Mouse (Mus musculus): Measurements from ENCODE around the gene Myo1h. TPM values are rescaled to one million over a fixed set of nuclear protein-coding genes. Genes with fewer than 3 reads are reported as not detected.
A peak's percentile ranks its signal among the peaks of the same experiment; 100 is the strongest.

Gene Myo1h
- 2.0 and 2.6 TPM in 2 replicates for polyA plus RNA-seq (2015; fragmentation: Nextera tagmentation; extraction: Ambion mirVana)

GRCm38 (mm10) chr5:114288874-114289273, at the start of gene Myo1h:
Myo1h (plus strand) TSS chr5:114289166.
- 42% methylated on average over 13 of the region's 13 CpGs for WGBS
- Histone ChIP-seq H3K4me1 (replicated peaks) (no peaks in the 10 kb centered on the region), H3K27me3 (peaks cover 23% of the 10 kb centered on the region), H3K9ac (no peak within 1 kb of the TSS), H3K4me2 (no peak within 1 kb of the TSS), H3K4me3 (no peak within 1 kb of the TSS), H3K9me3 (replicated peaks) (no peaks in the 10 kb centered on the region), H3K36me3 (no peaks in the 10 kb centered on the region), H3K27ac (no peak within 1 kb of the TSS)
- no peak for ATAC-seq (replicated peaks; ENCODE audit: insufficient number of reproducible peaks, insufficient read depth, low FRiP score, low read depth)

- H3K36me3 ChIP-seq: peaks cover 25% of the 10 kb centered on the region
Observed at GRCm38 (mm10) chr5:114239737-114240136, 49.2 kb upstream of the Myo1h start.

GRCm38 (mm10) chr5:114246465-114246864, 42.5 kb upstream of the Myo1h start:
- Histone ChIP-seq H3K4me2 (no peak overlapping the region), H3K4me1 (replicated peaks) (no peaks in the 10 kb centered on the region), H3K27me3 (no peaks in the 10 kb centered on the region), H3K27ac (no peak overlapping the region), H3K9me3 (replicated peaks) (no peaks in the 10 kb centered on the region), H3K9ac (no peak overlapping the region), H3K4me3 (no peak overlapping the region), H3K36me3 (peaks cover 57% of the 10 kb centered on the region)
- WGBS: 74% methylated on average over 7 of the region's 7 CpGs
- ATAC-seq (replicated peaks; ENCODE audit: insufficient number of reproducible peaks, insufficient read depth, low FRiP score, low read depth): no peak

More at GRCm38 (mm10) chr5:114239737-114240136, 49.2 kb upstream of the Myo1h start:
- Histone ChIP-seq H3K9ac (no peak overlapping the region), H3K4me3 (no peak overlapping the region), H3K9me3 (replicated peaks) (no peaks in the 10 kb centered on the region), H3K4me2 (no peak overlapping the region), H3K27ac (no peak overlapping the region), H3K4me1 (replicated peaks) (no peaks in the 10 kb centered on the region), H3K27me3 (no peaks in the 10 kb centered on the region)
- no peak for ATAC-seq (replicated peaks; ENCODE audit: insufficient number of reproducible peaks, insufficient read depth, low FRiP score, low read depth)
- WGBS: 54% methylated on average over 14 of the region's 14 CpGs

GRCm38 (mm10) chr5:114248174-114248589, 40.8 kb upstream of the Myo1h start:
- no peak overlapping the region for H3K4me3 ChIP-seq
- H3K36me3 ChIP-seq: peaks cover 44% of the 10 kb centered on the region
- 0 out of 2 replicates have a peak, but pooled peaks have one; percentile 29 for ATAC-seq (replicated peaks; ENCODE audit: insufficient number of reproducible peaks, insufficient read depth, low FRiP score, low read depth)
- no peaks in the 10 kb centered on the region for H3K9me3 ChIP-seq (replicated peaks)
- H3K4me1 ChIP-seq (replicated peaks): no peaks in the 10 kb centered on the region
- H3K4me2 ChIP-seq: no peak overlapping the region
- WGBS: 19% methylated on average over 14 of the region's 14 CpGs
- no peak overlapping the region for H3K9ac ChIP-seq
- H3K27me3 ChIP-seq: no peaks in the 10 kb centered on the region
- no peak overlapping the region for H3K27ac ChIP-seq

- Histone ChIP-seq H3K27ac (no peak overlapping the region), H3K36me3 (no peaks in the 10 kb centered on the region), H3K4me3 (no peak overlapping the region), H3K9ac (no peak overlapping the region), H3K27me3 (0 out of 2 replicates have a peak, but pooled peaks cover 6% of the 10 kb centered on the region), H3K4me2 (no peak overlapping the region), H3K4me1 (replicated peaks) (no peaks in the 10 kb centered on the region), H3K9me3 (replicated peaks) (no peaks in the 10 kb centered on the region)
- WGBS: 63% methylated on average over 10 of the region's 10 CpGs
- no peak for ATAC-seq (replicated peaks; ENCODE audit: insufficient number of reproducible peaks, insufficient read depth, low FRiP score, low read depth)
Observed at GRCm38 (mm10) chr5:114259495-114259894, 29.5 kb upstream of the Myo1h start.

- peaks cover 10% of the 10 kb centered on the region; the same call in 1 of the 2 replicates for H3K27me3 ChIP-seq
- no peak overlapping the region for H3K9ac ChIP-seq
- H3K4me3 ChIP-seq: no peak overlapping the region
- no peak overlapping the region for H3K27ac ChIP-seq
- H3K4me1 ChIP-seq (replicated peaks): no peaks in the 10 kb centered on the region
- no peaks in the 10 kb centered on the region for H3K9me3 ChIP-seq (replicated peaks)
- no peak for ATAC-seq (replicated peaks; ENCODE audit: insufficient number of reproducible peaks, insufficient read depth, low FRiP score, low read depth)
- H3K36me3 ChIP-seq: no peaks in the 10 kb centered on the region
- H3K4me2 ChIP-seq: no peak overlapping the region
Observed at GRCm38 (mm10) chr5:114261494-114261893, 27.5 kb upstream of the Myo1h start.

GRCm38 (mm10) chr5:114264030-114264459, 24.9 kb upstream of the Myo1h start:
- 78% methylated on average over 8 of the region's 8 CpGs for WGBS
- Histone ChIP-seq H3K27me3 (peaks cover 35% of the 10 kb centered on the region), H3K4me1 (replicated peaks) (no peaks in the 10 kb centered on the region), H3K9me3 (replicated peaks) (no peaks in the 10 kb centered on the region), H3K27ac (no peak overlapping the region), H3K4me3 (no peak overlapping the region), H3K9ac (no peak overlapping the region), H3K4me2 (no peak overlapping the region), H3K36me3 (no peaks in the 10 kb centered on the region)
- ATAC-seq (replicated peaks; ENCODE audit: insufficient number of reproducible peaks, insufficient read depth, low FRiP score, low read depth): no peak

GRCm38 (mm10) chr5:114264791-114265190, 24.2 kb upstream of the Myo1h start:
- H3K27me3 ChIP-seq: peaks cover 43% of the 10 kb centered on the region
- H3K9ac ChIP-seq: no peak overlapping the region
- no peak overlapping the region for H3K4me2 ChIP-seq
- H3K9me3 ChIP-seq (replicated peaks): no peaks in the 10 kb centered on the region
- no peaks in the 10 kb centered on the region for H3K36me3 ChIP-seq
- no peak for ATAC-seq (replicated peaks; ENCODE audit: insufficient number of reproducible peaks, insufficient read depth, low FRiP score, low read depth)
- WGBS: 83% methylated on average over 8 of the region's 8 CpGs
- H3K4me1 ChIP-seq (replicated peaks): no peaks in the 10 kb centered on the region
- H3K4me3 ChIP-seq: no peak overlapping the region
- no peak overlapping the region for H3K27ac ChIP-seq

GRCm38 (mm10) chr5:114268646-114269045, 20.3 kb upstream of the Myo1h start:
- H3K9ac ChIP-seq: no peak overlapping the region
- no peaks in the 10 kb centered on the region for H3K9me3 ChIP-seq (replicated peaks)
- peaks cover 6% of the 10 kb centered on the region for H3K4me1 ChIP-seq (replicated peaks)
- no peak overlapping the region for H3K4me2 ChIP-seq
- WGBS: 40% methylated on average over 7 of the region's 7 CpGs
- no peaks in the 10 kb centered on the region for H3K36me3 ChIP-seq
- H3K4me3 ChIP-seq: no peak overlapping the region
- no peak for ATAC-seq (replicated peaks; ENCODE audit: insufficient number of reproducible peaks, insufficient read depth, low FRiP score, low read depth)
- peaks cover 81% of the 10 kb centered on the region for H3K27me3 ChIP-seq
- no peak overlapping the region for H3K27ac ChIP-seq

- Histone ChIP-seq H3K4me2 (no peak overlapping the region), H3K27ac (no peak overlapping the region), H3K27me3 (peaks cover 90% of the 10 kb centered on the region), H3K36me3 (no peaks in the 10 kb centered on the region), H3K4me1 (replicated peaks) (peaks cover 12% of the 10 kb centered on the region), H3K4me3 (no peak overlapping the region), H3K9ac (no peak overlapping the region), H3K9me3 (replicated peaks) (no peaks in the 10 kb centered on the region)
- ATAC-seq (replicated peaks; ENCODE audit: insufficient number of reproducible peaks, insufficient read depth, low FRiP score, low read depth): no peak
- 57% methylated on average over 7 of the region's 7 CpGs for WGBS
Observed at GRCm38 (mm10) chr5:114269499-114269898, 19.5 kb upstream of the Myo1h start.

- Histone ChIP-seq H3K27ac (no peak overlapping the region), H3K4me2 (no peak overlapping the region), H3K9ac (no peak overlapping the region), H3K4me3 (no peak overlapping the region), H3K36me3 (no peaks in the 10 kb centered on the region), H3K4me1 (replicated peaks) (peaks cover 12% of the 10 kb centered on the region), H3K27me3 (peaks cover 94% of the 10 kb centered on the region), H3K9me3 (replicated peaks) (no peaks in the 10 kb centered on the region)
- 25% methylated on average over 12 of the region's 12 CpGs for WGBS
- no peak for ATAC-seq (replicated peaks; ENCODE audit: insufficient number of reproducible peaks, insufficient read depth, low FRiP score, low read depth)
Observed at GRCm38 (mm10) chr5:114269984-114270383, 19.0 kb upstream of the Myo1h start.

GRCm38 (mm10) chr5:114273693-114274402, 15.1 kb upstream of the Myo1h start, which contains the start of gene Foxn4:
Foxn4 (minus strand) TSS chr5:114273807.
- no peak within 1 kb of the TSS for H3K27ac ChIP-seq
- no peaks in the 10 kb centered on the region for H3K9me3 ChIP-seq (replicated peaks)
- H3K27me3 ChIP-seq: peaks cover 97% of the 10 kb centered on the region
- H3K36me3 ChIP-seq: no peaks in the 10 kb centered on the region
- peaks cover 12% of the 10 kb centered on the region for H3K4me1 ChIP-seq (replicated peaks)
- ATAC-seq (replicated peaks; ENCODE audit: insufficient number of reproducible peaks, insufficient read depth, low FRiP score, low read depth): no peak
- no peak within 1 kb of the TSS for H3K9ac ChIP-seq
- under 1% methylated on average over 53 of the region's 56 CpGs for WGBS
- peak within 1 kb of the TSS; percentile 40 for H3K4me3 ChIP-seq
- H3K4me2 ChIP-seq: peak within 1 kb of the TSS; percentile 60
